Mouse (Mus musculus): ENCODE results near the gene Pyroxd2. TPM values are rescaled to one million over a fixed set of nuclear protein-coding genes. Genes with fewer than 3 reads are reported as not detected.

The Pyroxd2 gene
- polyA plus RNA-seq, 1 experiment from 2014 or later = 0.71 TPM

Other genes with a start within 250 kb of the Pyroxd2 start
- gene R3hcc1l, start 234.0 kb downstream of the Pyroxd2 start, polyA plus RNA-seq (2014; fragmentation: Nextera tagmentation; extraction: Ambion mirVana) = 24.2 and 31.3 TPM in 2 replicates
- 0.41 TPM in 1 of 2 replicates, not detected in the other for gene Loxl4, start 140.0 kb downstream of the Pyroxd2 start, polyA plus RNA-seq (2014; fragmentation: Nextera tagmentation; extraction: Ambion mirVana)
- 10.0 and 10.5 TPM in 2 replicates for gene Hps1, start 27.2 kb upstream of the Pyroxd2 start, polyA plus RNA-seq (2014; fragmentation: Nextera tagmentation; extraction: Ambion mirVana)

Measured in limb, embryonic 11.5 days (tissue).